Comparison of ENCODE assay signal across 18 mouse cellular contexts in the genomic region with DNA sequence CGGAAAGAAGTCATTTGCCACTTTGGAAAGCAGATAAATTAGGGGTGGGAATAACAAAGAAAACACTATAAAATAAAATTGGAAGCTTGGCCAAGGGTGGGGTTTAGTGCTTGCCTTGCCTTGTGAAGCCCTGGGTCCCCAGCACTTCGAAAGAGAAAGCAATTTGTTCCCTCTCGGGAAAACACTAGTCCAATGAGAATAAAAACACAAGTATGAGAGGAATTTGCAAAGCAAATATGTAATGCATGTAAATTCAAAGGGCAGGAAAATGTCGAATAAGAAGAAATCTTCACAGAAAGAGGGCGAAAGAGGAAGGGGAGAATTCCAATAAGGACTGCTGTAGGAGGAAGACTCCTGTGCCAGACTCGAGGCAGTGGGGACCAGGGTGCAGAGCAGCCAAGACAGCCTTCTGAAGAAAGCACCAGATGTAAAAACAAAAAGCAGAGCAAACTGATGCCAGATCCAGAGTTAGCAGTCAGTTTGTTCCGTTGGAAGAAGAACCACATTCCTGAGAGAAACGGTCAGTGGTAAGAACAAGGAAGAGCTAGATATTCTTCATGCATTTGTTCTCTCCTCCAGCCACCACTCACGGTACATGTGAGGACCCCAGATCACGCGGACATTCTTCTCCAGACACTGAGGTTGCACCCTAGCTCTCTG. TPM values are rescaled to one million over a fixed set of nuclear protein-coding genes. Genes with fewer than 3 reads are reported as not detected.
A peak's percentile ranks its signal among the peaks of the same experiment; 100 is the strongest.
DNase-seq lines count a peak whose midpoint lies in the region; ATAC-seq and TF ChIP-seq lines count a peak whose summit lies in the region.
"Had no signal": no experiment of that assay in that cellular context is flagged by ENCODE, and none has a peak within 500 bp of the region (broad histone marks: within the 10 kb centered on the region; RNA-seq: fewer than 3 reads in every experiment).

No protein-coding gene starts in this region.

- H3K4me2 ChIP-seq in lung, embryonic 15.5 days, result peak overlapping the region; percentile 40
- H3K4me2 ChIP-seq: embryonic facial prominence, embryonic 12.5 days had no signal

- no peak for TF ChIP-seq POLR2A in testis, adult 2 months (IDR thresholded peaks at IDR 0.05; ENCODE audit: control insufficient read depth, low read depth, low read length)

- H3K36me3 ChIP-seq in testis, adult 2 months (ENCODE audit: control insufficient read depth, insufficient read depth, low read length), result no peaks in the 10 kb centered on the region
- H3K36me3 ChIP-seq in lung, embryonic 15.5 days, result no peaks in the 10 kb centered on the region
- H3K36me3 ChIP-seq: embryonic facial prominence, embryonic 12.5 days had no signal

- TF ChIP-seq CTCF in testis, adult 2 months (IDR thresholded peaks at IDR 0.05; ENCODE audit: control insufficient read depth, insufficient read depth, insufficient replicate concordance, low read depth, low read length), result no peak

- H3K9ac ChIP-seq in lung, embryonic 15.5 days, result no peak overlapping the region
- H3K9ac ChIP-seq: embryonic facial prominence, embryonic 12.5 days had no signal

- intact Hi-C loops in gastrocnemius, postnatal 14 days (cut with DNase I; ENCODE audit: low total_unique reads), result no loop called here

- no peak overlapping the region for H3K4me3 ChIP-seq in testis, adult 2 months (ENCODE audit: control insufficient read depth, low read depth, low read length)
- H3K4me3 ChIP-seq in lung, embryonic 15.5 days, result 0 out of 2 replicates have a peak overlapping the region, but pooled peaks have one; percentile 8
- H3K4me3 ChIP-seq: embryonic facial prominence, embryonic 12.5 days; layer of hippocampus, adult 2 months had no signal

- H3K27me3 ChIP-seq in testis, adult 2 months (ENCODE audit: control insufficient read depth, insufficient read depth, low read length), result no peaks in the 10 kb centered on the region
- H3K27me3 ChIP-seq in lung, embryonic 15.5 days, result no peaks in the 10 kb centered on the region
- H3K27me3 ChIP-seq: embryonic facial prominence, embryonic 12.5 days had no signal

- peak; percentile 37 for DNase-seq in gastrocnemius, postnatal 14 days
- DNase-seq in gastrocnemius, postnatal 10 days, result no peak
- no peak for DNase-seq in testis, postnatal 14 days (ENCODE audit: low spot score)
- no peak for DNase-seq in cerebellum, adult 18-20 months
- no peak for DNase-seq in adrenal gland, postnatal 14 days
- no peak for DNase-seq in urinary bladder, adult 2 months (ENCODE audit: low spot score)
- DNase-seq: adrenal gland, postnatal 10 days; cerebellum, adult 9-10 months; right cerebral cortex, postnatal 14 days had no signal

- H3K27ac ChIP-seq in testis, adult 2 months (ENCODE audit: control insufficient read depth, insufficient read depth, low read depth, low read length), result peak overlapping the region; percentile 18; the same call in 1 of the 2 replicates
- peak overlapping the region; percentile 65 for H3K27ac ChIP-seq in lung, embryonic 15.5 days
- H3K27ac ChIP-seq: embryonic facial prominence, embryonic 12.5 days; layer of hippocampus, adult 2 months had no signal

- WGBS in lung, embryonic 15.5 days, result 36% methylated on average over 11 of the region's 11 CpGs

- no peaks in the 10 kb centered on the region for H3K9me3 ChIP-seq in lung, embryonic 15.5 days
- H3K9me3 ChIP-seq: embryonic facial prominence, embryonic 12.5 days had no signal

- no peaks in the 10 kb centered on the region for H3K4me1 ChIP-seq in testis, adult 2 months (ENCODE audit: control insufficient read depth, insufficient read depth, low read length)
- H3K4me1 ChIP-seq in lung, embryonic 15.5 days, result peaks cover 19% of the 10 kb centered on the region

- no peak for ATAC-seq in lung, embryonic 15.5 days (ENCODE audit: borderline replicate concordance, extremely low read depth, low FRiP score, low TSS enrichment)
- ATAC-seq: hindbrain, embryonic 16.5 days; midbrain, embryonic 16.5 days had no signal

RNA-seq across cellular contexts. Expression of a gene that starts 26.6 kb away (rescaled TPM):
- 1 to 10 TPM; 4.1 to 7.4 TPM for total RNA-seq in gastrocnemius, postnatal 14 days (2021)
- 1 to 10 TPM; 2.8 to 3.3 TPM for total RNA-seq in gastrocnemius, postnatal 10 days (2021)
- polyA plus RNA-seq in testis, adult 2 months (2012; rRNA removed), result 19.3 and 24.3 TPM in 2 replicates
- not detected in 2 replicates for polyA plus RNA-seq in lung, embryonic 15.5 days (2015; fragmentation: Nextera tagmentation; extraction: Ambion mirVana)
- total RNA-seq in adrenal gland, postnatal 14 days (2021), result not detected in 2 replicates
- 0.21 and 0.26 TPM in 2 replicates for polyA plus RNA-seq in urinary bladder, adult 2 months (2012; rRNA removed)
- total RNA-seq: layer of hippocampus, adult 2 months; left cerebral cortex, postnatal 14 days; neutrophil, adult 5-6 weeks had no signal
- polyA plus RNA-seq: C2C12; embryonic facial prominence, embryonic 12.5 days; midbrain, embryonic 16.5 days had no signal

RNA-seq across cellular contexts. Expression of a gene that starts 26.7 kb away (rescaled TPM):
- 100 to 1,000 TPM; 489 to 566 TPM for total RNA-seq in gastrocnemius, postnatal 14 days (2021)
- total RNA-seq in gastrocnemius, postnatal 10 days (2021), result 100 to 1,000 TPM; 486 to 517 TPM
- 21.9 and 25.4 TPM in 2 replicates for polyA plus RNA-seq in testis, adult 2 months (2012; rRNA removed)
- polyA plus RNA-seq in lung, embryonic 15.5 days (2015; fragmentation: Nextera tagmentation; extraction: Ambion mirVana), result 290 and 320 TPM in 2 replicates
- 529 and 602 TPM in 2 replicates for total RNA-seq in adrenal gland, postnatal 14 days (2021)
- 32.5 and 59.8 TPM in 2 replicates for polyA plus RNA-seq in urinary bladder, adult 2 months (2012; rRNA removed)

RNA-seq across cellular contexts. Expression of a gene that starts 39.7 kb away (rescaled TPM):
- total RNA-seq in gastrocnemius, postnatal 14 days (2021), result under 1 TPM in 1 of 2 experiments, not detected in 1; 0.06 TPM
- under 1 TPM in 1 of 2 experiments, not detected in 1; 0.07 TPM for total RNA-seq in gastrocnemius, postnatal 10 days (2021)
- 26.5 and 29.2 TPM in 2 replicates for polyA plus RNA-seq in testis, adult 2 months (2012; rRNA removed)
- 0.99 and 1.2 TPM in 2 replicates for polyA plus RNA-seq in lung, embryonic 15.5 days (2015; fragmentation: Nextera tagmentation; extraction: Ambion mirVana)
- total RNA-seq in adrenal gland, postnatal 14 days (2021), result 0.48 and 0.56 TPM in 2 replicates
- 0.06 and 0.12 TPM in 2 replicates for polyA plus RNA-seq in urinary bladder, adult 2 months (2012; rRNA removed)
- total RNA-seq: neutrophil, adult 5-6 weeks had no signal
- polyA plus RNA-seq: C2C12 had no signal

RNA-seq across cellular contexts. Expression of a gene that starts 43.0 kb away (rescaled TPM):
- total RNA-seq in gastrocnemius, postnatal 14 days (2021), result 100 to 1,000 TPM; 118 to 208 TPM
- total RNA-seq in gastrocnemius, postnatal 10 days (2021), result 100 to 1,000 TPM; 126 TPM
- polyA plus RNA-seq in testis, adult 2 months (2012; rRNA removed), result not detected in 2 replicates
- 1.0 and 1.8 TPM in 2 replicates for polyA plus RNA-seq in lung, embryonic 15.5 days (2015; fragmentation: Nextera tagmentation; extraction: Ambion mirVana)
- total RNA-seq in adrenal gland, postnatal 14 days (2021), result not detected in 2 replicates
- 0.03 TPM in 1 of 2 replicates, not detected in the other for polyA plus RNA-seq in urinary bladder, adult 2 months (2012; rRNA removed)
- total RNA-seq: layer of hippocampus, adult 2 months; left cerebral cortex, postnatal 14 days; neutrophil, adult 5-6 weeks had no signal
- polyA plus RNA-seq: hindbrain, embryonic 16.5 days; midbrain, embryonic 16.5 days had no signal
